Mouse (Mus musculus) heart, embryonic 14.5 days (tissue): ENCODE data around the gene Cep162. TPM values are rescaled to one million over a fixed set of nuclear protein-coding genes. Genes with fewer than 3 reads are reported as not detected.

Source experiments
- ATAC-seq: fragments of 200-750 bp; cut with Nextera tagmentation; 2 replicates; pipeline ENCODE4 v1.8.0; 2017; ENCODE audit warnings: low read depth, moderate TSS enrichment; ENCODE audit not compliant: insufficient number of reproducible peaks, insufficient read depth, low FRiP score
- H3K27ac ChIP-seq, 2 experiments: fragments of 200-500 bp in 1 of 2; fragments of 300-500 bp in 1 of 2; sonication (generic) in 1 of 2; replicated peaks in 1 of 2; 2 replicates each; pipeline ENCODE4 v1.5.1; 2012 to 2014; ENCODE audit warnings: low read depth in 2 of 2, low read length in 2 of 2, control low read depth in 1 of 2, mild to moderate bottlenecking in 1 of 2, mixed read lengths in 1 of 2; ENCODE audit not compliant: control insufficient read depth in 1 of 2, insufficient read depth in 1 of 2
- H3K27me3 ChIP-seq: fragments of 300-500 bp; sonication (generic); 2 replicates; pipeline ENCODE4 v1.6.1; 2014; ENCODE audit warnings: mild to moderate bottlenecking, low read length, control low read depth; ENCODE audit not compliant: control insufficient read depth, insufficient read depth
- H3K36me3 ChIP-seq: fragments of 300-500 bp; sonication (generic); 2 replicates; pipeline ENCODE4 v1.6.1; 2014; ENCODE audit warnings: mild to moderate bottlenecking, control low read depth, low read length, mixed read lengths; ENCODE audit not compliant: control insufficient read depth, insufficient read depth
- H3K4me1 ChIP-seq, 2 experiments: fragments of 200-500 bp in 1 of 2; fragments of 300-500 bp in 1 of 2; sonication (generic) in 1 of 2; 2 replicates each; pipeline ENCODE4 v1.6.1; 2012 to 2014; ENCODE audit warnings: low read length in 2 of 2, control low read depth in 1 of 2, mixed read lengths in 1 of 2; ENCODE audit not compliant: control insufficient read depth in 2 of 2, insufficient read depth in 2 of 2
- H3K4me2 ChIP-seq: fragments of 300-500 bp; sonication (generic); 2 replicates; pipeline ENCODE4 v1.6.1; 2014; ENCODE audit warnings: mild to moderate bottlenecking, low read length
- H3K4me3 ChIP-seq, 2 experiments: fragments of 200-500 bp in 1 of 2; fragments of 300-500 bp in 1 of 2; sonication (generic) in 1 of 2; 2 replicates each; pipeline ENCODE4 v1.5.1; 2012 to 2014; ENCODE audit warnings: low read length in 2 of 2, mild to moderate bottlenecking in 2 of 2, control low read depth in 1 of 2, low read depth in 1 of 2, moderate library complexity in 1 of 2; ENCODE audit not compliant: control insufficient read depth in 1 of 2, insufficient read depth in 1 of 2
- H3K9ac ChIP-seq: fragments of 300-500 bp; sonication (generic); 2 replicates; pipeline ENCODE4 v1.6.1; 2014; ENCODE audit warnings: mild to moderate bottlenecking, low read length
- H3K9me3 ChIP-seq: fragments of 300-500 bp; sonication (generic); 2 replicates; pipeline ENCODE4 v1.6.1; 2016; ENCODE audit warnings: low read length, control low read depth; ENCODE audit not compliant: control insufficient read depth
- WGBS: fragments of 180-500 bp; shearing (Covaris S2); extraction: QIAGEN DNeasy Blood & Tissue Kit; methylation state at CpG from one replicate; pipeline ENCODE4 v1.1.7; 2014; 5-methylcytosine and 5-hydroxymethylcytosine counted together
- polyA plus RNA-seq: library from polyadenylated mRNA; unstranded; fragments of >200 nt; fragmentation: Nextera tagmentation; extraction: Ambion mirVana; gene quantifications from 2 replicates; pipeline ENCODE4 v1.2.1, GENCODE M21; 2014

Cep162 gene
- polyA plus RNA-seq, 1 experiment from 2014 or later: 4.7 TPM

- no peaks in the 10 kb centered on the region for H3K4me1 ChIP-seq
- H3K36me3 ChIP-seq: no peaks in the 10 kb centered on the region
- H3K27me3 ChIP-seq: no peaks in the 10 kb centered on the region
- H3K9me3 ChIP-seq: no peaks in the 10 kb centered on the region
- no peak overlapping the region for H3K4me3 ChIP-seq
- 61% methylated on average over 4 of the region's 4 CpGs for WGBS
- no peak overlapping the region for H3K27ac ChIP-seq
- ATAC-seq: no peak
- no peak overlapping the region for H3K4me2 ChIP-seq
- no peak overlapping the region for H3K9ac ChIP-seq
These were observed 92.8 kb downstream of the Cep162 start for GRCm38 (mm10) chr9:87162559-87162958.

- Histone ChIP-seq H3K4me2 (no peak overlapping the region), H3K27ac (no peak overlapping the region), H3K9ac (no peak overlapping the region), H3K36me3 (no peaks in the 10 kb centered on the region), H3K27me3 (no peaks in the 10 kb centered on the region), H3K4me1 (no peaks in the 10 kb centered on the region), H3K4me3 (no peak overlapping the region), H3K9me3 (no peaks in the 10 kb centered on the region)
- ATAC-seq: no peak
- 100% methylated on average over 1 of the region's 1 CpGs for WGBS
These were observed 102.6 kb downstream of the Cep162 start for GRCm38 (mm10) chr9:87152641-87153325.

GRCm38 (mm10) chr9:87147927-87148326, 107.4 kb downstream of the Cep162 start:
- Histone ChIP-seq H3K9me3 (no peaks in the 10 kb centered on the region), H3K4me2 (no peak overlapping the region), H3K4me3 (no peak overlapping the region), H3K9ac (no peak overlapping the region), H3K4me1 (peaks cover 6% of the 10 kb centered on the region in 2 experiments; a peak in 1 of 4 replicates), H3K36me3 (no peaks in the 10 kb centered on the region), H3K27ac (no peak overlapping the region), H3K27me3 (peaks cover 37% of the 10 kb centered on the region)
- ATAC-seq: no peak
- 68% methylated on average over 2 of the region's 2 CpGs for WGBS

- Histone ChIP-seq H3K9ac (no peak overlapping the region), H3K9me3 (no peaks in the 10 kb centered on the region)
These were observed 108.9 kb downstream of the Cep162 start for GRCm38 (mm10) chr9:87146400-87146799.

GRCm38 (mm10) chr9:87145671-87146070, 109.7 kb downstream of the Cep162 start:
- H3K4me2 ChIP-seq: no peak overlapping the region
- H3K36me3 ChIP-seq: no peaks in the 10 kb centered on the region
- no peak overlapping the region for H3K27ac ChIP-seq
- H3K27me3 ChIP-seq: peaks cover 37% of the 10 kb centered on the region
- H3K9me3 ChIP-seq: no peaks in the 10 kb centered on the region
- WGBS: 34% methylated on average over 11 of the region's 11 CpGs
- peaks cover 6% of the 10 kb centered on the region in 2 experiments; a peak in 1 of 4 replicates for H3K4me1 ChIP-seq
- no peak overlapping the region for H3K9ac ChIP-seq
- ATAC-seq: no peak
- no peak overlapping the region for H3K4me3 ChIP-seq

More at GRCm38 (mm10) chr9:87146400-87146799, 108.9 kb downstream of the Cep162 start:
- Histone ChIP-seq H3K4me1 (peaks cover 6% of the 10 kb centered on the region in 2 experiments; a peak in 1 of 4 replicates), H3K27ac (no peak overlapping the region), H3K36me3 (no peaks in the 10 kb centered on the region), H3K27me3 (peaks cover 37% of the 10 kb centered on the region), H3K4me3 (no peak overlapping the region), H3K4me2 (no peak overlapping the region)
- 78% methylated on average over 4 of the region's 4 CpGs for WGBS
- no peak for ATAC-seq

- H3K4me3 ChIP-seq: peak overlapping the region; percentile 31 to 36; a peak in 3 of 4 replicates
- no peaks in the 10 kb centered on the region for H3K9me3 ChIP-seq
- peaks cover 6% of the 10 kb centered on the region in 2 experiments; a peak in 1 of 4 replicates for H3K4me1 ChIP-seq
- no peak overlapping the region for H3K27ac ChIP-seq
- H3K36me3 ChIP-seq: no peaks in the 10 kb centered on the region
- H3K27me3 ChIP-seq: peaks cover 37% of the 10 kb centered on the region
- WGBS: 7% methylated on average over 15 of the region's 15 CpGs
- no peak for ATAC-seq
- no peak overlapping the region for H3K9ac ChIP-seq
- peak overlapping the region; percentile 72 for H3K4me2 ChIP-seq
These were observed 110.2 kb downstream of the Cep162 start for GRCm38 (mm10) chr9:87145180-87145579.

GRCm38 (mm10) chr9:87144532-87144931, 110.8 kb downstream of the Cep162 start:
- Histone ChIP-seq H3K27ac (no peak overlapping the region), H3K27me3 (peaks cover 37% of the 10 kb centered on the region), H3K4me2 (peak overlapping the region; percentile 72), H3K4me3 (peak overlapping the region; percentile 31 to 36), H3K9ac (peak overlapping the region; percentile 35; the same call in 1 of the 2 replicates), H3K4me1 (peaks cover 6% of the 10 kb centered on the region in 2 experiments; a peak in 1 of 4 replicates), H3K36me3 (no peaks in the 10 kb centered on the region), H3K9me3 (no peaks in the 10 kb centered on the region)
- 2% methylated on average over 19 of the region's 19 CpGs for WGBS
- ATAC-seq: no peak
